In genomic region chr7:27522967-27523366, GRCm38 (mm10) we compare ENCODE assay signal across 24 mouse cellular contexts. TPM values are rescaled to one million over a fixed set of nuclear protein-coding genes. Genes with fewer than 3 reads are reported as not detected.
"Had no signal": no experiment of that assay in that cellular context is flagged by ENCODE, and none has a peak within 500 bp of the region (broad histone marks: within the 10 kb centered on the region; RNA-seq: fewer than 3 reads in every experiment).

Hipk4 (plus strand) TSS chr7:27523267.

- ATAC-seq: hindbrain, embryonic 16.5 days; inflammation-experienced regulatory T-cells, adult 6 months; intestine, embryonic 15.5 days; intestine, postnatal 0 days had no signal

- H3K27me3 ChIP-seq: intestine, embryonic 15.5 days; limb, embryonic 12.5 days had no signal

- H3K4me3 ChIP-seq: heart, adult 2 months; intestine, embryonic 15.5 days; layer of hippocampus, adult 2 months; left cerebral cortex, adult 2 months; limb, embryonic 10.5 days; limb, embryonic 12.5 days had no signal

- H3K27ac ChIP-seq: heart, adult 2 months; hindbrain, embryonic 14.5 days; intestine, embryonic 15.5 days; layer of hippocampus, adult 2 months; left cerebral cortex, adult 2 months; limb, embryonic 10.5 days; limb, embryonic 12.5 days had no signal

- H3K4me2 ChIP-seq: heart, embryonic 11.5 days; hindbrain, embryonic 14.5 days; intestine, embryonic 15.5 days; limb, embryonic 12.5 days; liver, embryonic 11.5 days had no signal

- DNase-seq: gastrocnemius, postnatal 14 days; gastrocnemius, postnatal 36 days; heart, adult 2 months; heart, postnatal 10 days; kidney, adult 18-20 months; kidney, adult 8-10 months; kidney, postnatal 10 days; kidney, postnatal 25 days; kidney, postnatal 4 days; liver had no signal

- H3K9me3 ChIP-seq: intestine, embryonic 15.5 days; limb, embryonic 10.5 days had no signal

- H3K4me1 ChIP-seq: intestine, embryonic 15.5 days; limb, embryonic 12.5 days had no signal

- H3K36me3 ChIP-seq: intestine, embryonic 15.5 days had no signal

- H3K9ac ChIP-seq: hindbrain, embryonic 14.5 days; intestine, embryonic 15.5 days; limb, embryonic 12.5 days had no signal

RNA-seq across cellular contexts. Expression of gene Hipk4, which starts in this region (rescaled TPM):
- total RNA-seq: gastrocnemius, adult 18-20 months; hematopoietic stem cell, adult 5-6 weeks; left cerebral cortex, postnatal 14 days had no signal
